Mouse (Mus musculus): Measurements from ENCODE around the gene Olfr699.

DNA sequence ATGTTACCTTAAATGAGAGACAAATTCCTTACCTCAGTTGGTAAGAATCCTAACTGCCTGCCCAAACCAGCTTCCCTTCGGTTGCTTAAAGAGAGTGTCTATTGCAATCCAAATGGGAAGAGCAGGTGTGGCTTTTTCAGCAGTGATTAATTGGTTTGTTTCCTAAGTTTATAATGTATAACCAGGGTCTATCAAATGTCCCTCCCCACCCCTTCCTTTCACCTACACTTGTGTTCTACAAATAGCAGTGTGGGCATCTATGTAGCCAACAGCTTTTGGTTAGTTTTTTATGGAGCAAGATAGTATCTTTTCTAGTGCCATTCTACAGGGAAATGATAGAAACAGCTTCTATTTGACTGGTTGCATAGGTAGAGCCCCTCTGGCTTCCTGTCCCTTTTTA is 50.7 kb downstream of the Olfr699 start, which contains the start of gene Olfr697:
- TF ChIP-seq POLR2A (IDR thresholded peaks at IDR 0.05; ENCODE audit: borderline replicate concordance, control insufficient read depth, low read depth, low read length) (no peak), CTCF (IDR thresholded peaks at IDR 0.05; ENCODE audit: control insufficient read depth, insufficient read depth, low read length) (no peak)

Measured in bone marrow, adult 2 months (tissue).